Mouse (Mus musculus): Measurements from ENCODE around the gene Gpank1.

Gene Gpank1

DNA sequence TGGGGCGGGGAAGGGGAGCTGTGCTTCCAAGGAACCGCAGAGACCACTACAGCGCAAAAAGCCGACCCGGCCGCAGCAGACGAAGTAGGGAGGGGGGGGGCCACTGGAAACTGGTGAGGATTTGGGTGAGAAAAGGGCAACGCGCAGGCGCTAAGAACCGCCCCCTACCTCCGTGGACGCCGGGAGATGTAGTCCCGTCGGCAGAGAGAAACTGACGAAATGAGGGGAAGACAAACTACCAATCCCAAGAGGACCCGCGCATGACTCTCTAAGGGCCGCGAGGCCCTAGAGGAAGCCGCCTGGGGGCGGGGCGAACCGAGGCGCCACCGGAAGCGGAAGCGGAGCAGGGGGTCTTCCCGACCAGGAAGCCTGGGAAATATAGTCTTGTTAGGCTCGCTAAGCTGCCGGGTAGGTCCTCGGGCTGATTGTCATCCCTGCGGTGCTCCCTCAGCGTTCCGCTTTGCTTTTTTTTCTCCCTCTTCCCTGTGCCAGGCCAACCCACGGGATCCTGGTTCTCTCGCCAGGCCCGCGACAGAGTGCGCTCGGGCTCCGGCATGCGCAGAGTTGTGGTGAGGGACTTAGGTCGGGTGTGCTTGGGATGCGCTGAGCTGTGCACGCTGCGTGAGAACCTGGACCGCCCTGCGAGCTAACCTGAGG is at the start of gene Gpank1:
TSS of gene Gpank1 (plus strand) at position 313 of the 657 bp plus-strand sequence.
- in situ Hi-C loops (cut with MboI; ENCODE audit: low sequenced_read_pairs) = no loop called here

DNA sequence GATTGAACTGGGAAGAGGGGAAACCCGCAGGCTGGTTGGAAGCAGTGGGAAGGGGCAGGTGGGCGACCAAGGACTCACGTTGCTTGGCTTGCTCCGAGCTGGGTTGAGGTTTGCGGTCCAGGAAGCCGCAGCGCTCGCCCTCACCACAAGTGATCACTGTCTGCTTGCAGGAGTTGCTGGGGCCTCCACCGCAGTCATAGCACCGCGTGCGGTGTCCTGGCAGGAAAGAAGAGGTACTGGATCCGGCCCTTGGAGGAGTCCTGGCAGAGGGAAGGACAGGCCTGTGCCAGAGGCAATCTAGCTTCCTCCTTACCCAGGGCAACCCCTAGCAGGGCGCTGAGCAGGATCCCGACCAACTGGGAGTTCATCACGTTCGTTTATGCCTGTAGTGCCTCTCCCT is 47.2 kb upstream of the Gpank1 start:
- in situ Hi-C loops (cut with MboI; ENCODE audit: low sequenced_read_pairs) = no loop called here

DNA sequence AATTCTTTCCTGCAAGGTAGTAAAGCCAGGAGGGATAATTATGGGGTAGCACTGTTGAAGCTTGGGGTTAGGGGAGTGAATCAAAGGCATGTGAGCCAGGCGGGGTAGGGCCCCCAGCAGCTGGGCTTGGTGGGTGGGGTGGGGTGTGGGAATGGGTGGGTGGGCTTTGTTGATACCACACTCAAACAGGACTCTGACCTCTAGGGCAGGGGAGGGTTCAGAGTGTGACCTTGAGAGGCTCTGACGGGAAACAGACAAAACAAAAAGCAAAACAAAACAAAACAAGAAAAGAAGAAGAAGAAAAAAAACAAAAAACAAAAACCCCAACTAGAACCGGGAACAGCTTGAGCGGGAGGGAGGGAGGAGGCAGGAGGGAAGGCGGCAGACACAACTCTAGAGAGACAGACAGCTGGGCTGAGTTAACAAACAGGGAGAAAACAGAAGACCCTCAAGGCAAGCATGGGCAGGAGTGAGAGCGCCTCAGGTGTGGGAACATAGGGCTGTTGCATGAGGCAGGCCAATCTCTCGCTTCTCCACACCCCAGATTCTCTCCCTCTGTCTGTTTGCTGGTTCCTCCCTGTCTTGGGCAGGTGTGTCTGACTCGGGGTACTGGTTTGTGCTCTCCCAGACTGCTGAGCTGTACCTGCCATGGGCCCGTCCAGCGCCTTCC is 44.6 kb upstream of the Gpank1 start, which contains the start of gene Ly6g6e:
TSS of gene Ly6g6e (plus strand) at position 396 of the 670 bp plus-strand sequence.
- in situ Hi-C loops (cut with MboI; ENCODE audit: low sequenced_read_pairs) = no loop called here

DNA sequence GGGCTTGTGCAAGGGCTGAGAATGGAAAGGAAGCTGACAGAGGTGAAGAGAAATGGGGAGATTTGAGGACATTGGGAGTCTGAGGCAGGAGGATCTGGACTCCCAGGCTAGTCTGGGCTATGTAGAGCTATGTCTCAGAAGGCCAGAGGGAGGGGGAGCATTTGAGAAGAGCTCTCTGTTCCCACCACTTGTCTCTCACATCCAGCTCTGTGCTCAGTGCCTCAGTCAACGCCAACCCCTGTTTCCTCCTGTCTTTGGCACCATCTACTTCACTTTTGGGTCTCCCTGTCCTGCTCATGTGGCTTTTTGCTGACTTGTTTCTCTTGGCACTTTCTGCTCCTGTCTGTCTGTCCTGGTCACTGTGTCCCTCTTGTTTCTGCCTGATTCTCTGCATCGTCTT is 44.0 kb upstream of the Gpank1 start:
- in situ Hi-C loops (cut with MboI; ENCODE audit: low sequenced_read_pairs) = no loop called here

DNA sequence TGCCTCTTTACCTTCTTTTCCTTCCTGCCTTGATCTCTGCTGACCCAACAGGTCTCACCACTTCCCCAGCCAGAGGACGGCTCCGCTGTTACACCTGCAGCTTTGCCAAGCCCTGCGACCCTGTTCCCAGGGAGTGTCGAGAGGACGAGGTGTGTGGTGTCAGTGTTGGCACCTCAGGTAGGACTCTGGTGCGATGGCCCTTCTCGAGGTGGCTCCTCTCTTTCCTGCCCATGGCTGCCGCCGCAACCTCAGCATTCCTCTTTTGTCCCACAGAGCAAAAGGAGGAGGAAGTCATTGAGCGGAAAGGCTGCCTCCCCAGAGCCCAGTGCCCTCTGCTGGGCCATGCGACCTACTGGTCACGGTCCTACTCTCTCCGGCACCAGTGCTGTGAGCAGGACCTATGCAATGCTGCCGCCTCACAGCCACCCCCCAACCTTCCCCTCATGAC is 43.4 kb upstream of the Gpank1 start, which contains the start of gene Ly6g6d:
TSS of gene Ly6g6d (minus strand) at position 280 of the 448 bp plus-strand sequence.
- in situ Hi-C loops (cut with MboI; ENCODE audit: low sequenced_read_pairs) = no loop called here

DNA sequence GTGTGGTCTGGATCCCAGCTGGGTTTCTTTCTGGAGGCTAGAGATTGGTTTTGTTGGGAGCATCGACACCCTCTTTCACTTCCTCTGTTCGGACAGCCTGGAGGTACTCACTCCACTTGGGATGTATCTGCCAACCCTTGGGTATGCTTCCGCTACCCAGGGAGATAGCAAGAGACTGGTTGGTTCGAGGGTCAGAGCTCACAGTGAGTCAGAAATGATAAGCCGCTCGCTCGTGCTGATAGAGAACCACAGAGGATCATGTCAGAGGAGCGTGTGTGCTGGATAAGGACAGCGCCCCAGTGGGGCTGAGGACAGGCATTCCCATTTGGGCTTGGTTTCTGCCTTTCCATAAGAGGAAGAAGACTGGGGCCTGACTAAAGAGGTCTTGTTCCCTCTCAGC is 41.5 kb upstream of the Gpank1 start:
- in situ Hi-C loops (cut with MboI; ENCODE audit: low sequenced_read_pairs) = no loop called here

DNA sequence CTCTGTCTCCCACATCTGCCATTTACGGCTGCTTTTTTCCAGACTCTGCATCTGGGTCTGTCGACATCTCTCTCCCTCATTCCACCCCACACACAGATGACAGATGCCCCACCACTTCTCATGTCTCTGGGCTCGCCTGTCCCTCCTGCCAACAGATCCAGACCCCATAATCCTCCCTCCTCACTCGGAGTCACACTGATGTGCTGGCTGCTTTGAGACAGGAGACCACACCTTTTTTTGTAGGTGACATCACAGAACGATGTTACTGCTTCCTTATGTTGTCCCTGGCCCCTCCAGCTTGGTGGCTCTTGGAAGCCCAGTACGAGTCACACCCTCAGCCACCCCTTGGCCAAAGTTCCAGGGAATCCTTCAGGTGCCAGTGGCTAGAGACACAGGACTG is 41.0 kb upstream of the Gpank1 start:
- in situ Hi-C loops (cut with MboI; ENCODE audit: low sequenced_read_pairs) = no loop called here

DNA sequence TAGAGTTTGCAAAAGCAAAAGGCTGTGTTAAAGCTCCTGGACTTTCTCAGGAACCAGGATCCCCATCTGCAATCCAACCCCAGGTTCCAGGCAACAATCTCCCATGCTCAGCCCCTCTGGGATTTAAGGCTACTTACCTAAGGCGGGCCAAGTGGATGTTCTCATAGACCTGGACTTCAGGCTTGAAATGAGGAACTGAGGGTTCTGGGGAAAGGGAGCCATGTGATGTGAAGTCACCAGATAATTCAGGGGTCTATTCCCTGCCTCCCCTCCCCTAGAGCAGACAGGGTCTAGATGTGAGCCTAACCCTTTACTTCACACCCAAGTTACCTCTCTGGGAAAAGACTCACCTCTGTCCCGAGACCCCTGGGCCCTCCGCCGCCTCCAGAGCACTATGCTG is 40.5 kb upstream of the Gpank1 start:
- in situ Hi-C loops (cut with MboI; ENCODE audit: low sequenced_read_pairs) = no loop called here

DNA sequence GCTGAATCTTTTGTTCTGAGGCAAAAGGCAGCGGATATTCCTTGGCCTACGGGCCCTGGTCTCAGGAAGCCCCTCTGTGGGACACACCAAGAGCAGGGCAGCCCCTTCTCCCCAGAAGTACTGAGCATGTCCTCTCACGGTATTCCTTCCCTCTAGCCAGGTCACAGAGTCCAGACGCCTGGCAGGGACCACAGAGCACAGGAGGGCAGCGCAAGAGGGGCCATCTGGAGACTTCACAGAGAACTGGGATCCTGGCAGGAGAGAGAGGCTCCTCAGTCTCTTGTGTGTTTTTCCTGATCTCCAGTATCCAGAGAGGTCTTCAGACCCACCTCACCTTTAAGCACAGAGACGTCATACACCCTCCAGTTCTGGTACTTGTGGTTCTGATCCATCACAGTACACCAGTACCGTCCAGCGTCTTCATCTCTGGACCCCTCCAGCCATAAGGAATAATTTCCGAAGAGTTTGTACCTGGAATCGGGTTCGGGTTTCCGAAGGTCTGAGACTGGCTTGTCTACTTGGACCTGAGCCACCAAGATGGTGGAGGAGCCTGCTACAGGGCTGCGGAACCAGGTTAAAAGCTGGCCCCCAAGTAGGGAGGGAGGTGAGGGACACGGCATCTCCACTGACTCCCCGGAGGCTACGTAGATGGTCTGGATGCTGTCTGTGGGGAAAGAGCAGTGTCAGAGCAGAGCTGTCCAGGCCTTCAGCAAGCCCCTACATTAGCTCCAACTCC is 38.2 kb upstream of the Gpank1 start:
- in situ Hi-C loops (cut with MboI; ENCODE audit: low sequenced_read_pairs) = no loop called here

DNA sequence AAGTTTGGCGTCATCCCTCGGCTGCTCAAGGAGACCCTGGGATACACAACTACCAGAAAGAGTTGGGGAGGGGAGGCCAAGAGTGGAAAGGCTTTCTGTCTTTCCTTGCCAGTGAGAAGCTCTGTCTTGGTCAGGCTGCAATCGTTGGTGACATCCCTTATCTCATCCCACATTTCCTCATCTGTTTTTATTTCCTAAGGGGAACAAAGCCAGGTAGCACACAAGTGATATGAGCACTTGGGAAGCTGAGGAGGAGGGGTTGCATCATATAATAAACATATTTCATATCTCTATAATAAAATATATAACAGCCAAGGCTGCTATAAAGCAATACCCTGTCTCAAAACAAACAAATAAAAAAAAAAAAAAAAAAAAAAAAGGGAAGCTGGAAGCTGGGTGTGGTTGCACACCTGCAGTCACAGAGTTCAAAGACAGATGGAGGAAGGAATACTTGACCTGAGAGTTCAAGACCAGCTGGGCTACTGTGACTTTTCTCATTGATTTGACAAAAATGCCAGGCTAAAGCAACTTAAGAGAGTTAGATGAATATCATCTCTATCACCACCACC is 37.2 kb upstream of the Gpank1 start:
- in situ Hi-C loops (cut with MboI; ENCODE audit: low sequenced_read_pairs) = no loop called here

DNA sequence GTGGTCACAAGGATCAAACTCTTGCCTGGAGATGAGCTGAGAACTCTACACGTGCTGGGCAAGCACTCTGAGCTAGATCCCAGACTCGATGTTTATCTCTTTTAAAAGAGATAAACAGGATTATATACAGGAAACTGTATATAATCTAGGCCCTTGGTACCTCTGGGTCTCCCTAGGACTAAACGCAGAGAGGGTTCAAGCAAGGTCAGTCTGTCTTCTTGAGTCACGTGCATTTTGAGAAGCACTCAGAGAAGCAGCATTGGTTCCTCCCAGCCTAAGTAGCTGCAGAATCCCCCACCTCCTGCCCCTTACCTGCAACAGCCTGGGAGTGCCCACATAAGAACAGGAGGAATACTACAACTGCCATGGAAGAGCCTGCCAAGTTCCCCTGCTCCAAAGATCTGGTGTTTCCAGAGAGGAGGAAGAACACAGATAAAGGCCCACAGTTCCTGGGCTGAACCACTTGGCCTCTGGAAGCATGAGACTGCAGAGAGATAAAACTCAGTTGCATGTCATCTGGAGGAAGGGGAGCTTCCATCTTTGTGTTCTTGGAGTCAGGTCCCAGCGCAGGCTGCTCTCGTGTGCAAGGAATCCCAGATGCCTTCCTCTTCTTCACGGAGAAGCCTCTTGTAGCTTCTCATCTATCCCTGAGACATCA is 35.9 kb upstream of the Gpank1 start, which contains the start of gene Ly6g6f:
TSS of gene Ly6g6f (minus strand) at position 403 of the 658 bp plus-strand sequence.
- in situ Hi-C loops (cut with MboI; ENCODE audit: low sequenced_read_pairs) = no loop called here

DNA sequence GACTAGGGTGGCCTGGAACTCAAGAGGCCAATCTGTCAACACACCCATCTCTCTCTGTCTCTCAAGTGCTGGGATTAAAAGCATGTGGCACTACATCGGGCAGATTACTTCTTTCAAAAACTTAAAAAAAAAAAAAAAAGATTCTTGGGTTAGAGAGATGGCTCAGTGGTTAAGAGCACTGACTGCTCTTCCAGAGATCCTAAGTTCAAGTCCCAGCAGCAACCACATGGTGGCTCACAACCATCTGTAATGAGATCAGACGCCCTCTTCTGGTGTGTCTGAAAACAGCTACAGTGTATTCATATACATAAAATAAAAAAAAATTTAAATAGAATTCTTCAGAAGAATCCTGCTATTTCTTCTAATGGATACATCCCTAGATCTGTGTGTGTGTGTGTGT is 33.1 kb upstream of the Gpank1 start:
- in situ Hi-C loops (cut with MboI; ENCODE audit: low sequenced_read_pairs) = no loop called here

DNA sequence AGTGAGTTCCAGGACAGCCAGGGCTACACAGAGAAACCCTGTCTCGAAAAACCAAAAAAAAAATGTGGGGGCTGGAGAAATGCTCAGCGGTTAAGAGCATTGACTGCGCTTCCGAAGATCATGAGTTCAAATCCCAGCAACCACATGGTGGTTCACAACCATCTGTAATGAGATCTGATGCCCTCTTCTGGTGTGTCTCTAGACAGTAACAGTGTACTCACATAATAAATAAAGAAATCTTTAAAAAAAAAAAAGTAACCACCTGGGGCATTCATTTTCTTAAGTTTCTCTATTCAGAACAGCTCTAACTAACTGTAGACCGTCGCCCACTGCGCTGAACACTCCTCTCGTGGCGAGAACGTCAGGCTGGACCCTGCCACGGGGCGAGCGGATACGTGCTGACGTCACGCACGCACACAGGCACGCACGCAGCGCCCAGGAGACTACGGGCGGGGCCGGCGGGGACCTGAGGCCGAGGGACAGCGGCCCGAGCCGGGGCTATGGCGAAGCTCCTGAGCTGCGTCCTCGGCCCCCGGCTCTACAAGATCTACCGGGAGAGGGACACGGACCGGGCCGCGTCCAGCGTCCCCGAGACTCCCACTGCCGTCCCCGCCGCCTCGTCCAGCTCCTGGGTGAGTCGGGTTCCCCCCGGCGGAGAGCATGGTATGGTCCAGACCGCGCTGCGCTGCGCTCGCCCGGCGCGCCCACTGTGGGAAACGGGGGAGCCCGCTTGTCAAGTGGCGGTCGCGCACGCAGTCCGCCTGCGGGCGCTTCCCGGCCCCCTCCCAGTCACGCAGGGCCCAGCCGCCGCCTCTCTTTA is 32.2 kb upstream of the Gpank1 start, which contains the start of gene Abhd16a:
TSS of gene Abhd16a (plus strand) at position 439 of the 820 bp plus-strand sequence.
- in situ Hi-C loops (cut with MboI; ENCODE audit: low sequenced_read_pairs) = no loop called here

DNA sequence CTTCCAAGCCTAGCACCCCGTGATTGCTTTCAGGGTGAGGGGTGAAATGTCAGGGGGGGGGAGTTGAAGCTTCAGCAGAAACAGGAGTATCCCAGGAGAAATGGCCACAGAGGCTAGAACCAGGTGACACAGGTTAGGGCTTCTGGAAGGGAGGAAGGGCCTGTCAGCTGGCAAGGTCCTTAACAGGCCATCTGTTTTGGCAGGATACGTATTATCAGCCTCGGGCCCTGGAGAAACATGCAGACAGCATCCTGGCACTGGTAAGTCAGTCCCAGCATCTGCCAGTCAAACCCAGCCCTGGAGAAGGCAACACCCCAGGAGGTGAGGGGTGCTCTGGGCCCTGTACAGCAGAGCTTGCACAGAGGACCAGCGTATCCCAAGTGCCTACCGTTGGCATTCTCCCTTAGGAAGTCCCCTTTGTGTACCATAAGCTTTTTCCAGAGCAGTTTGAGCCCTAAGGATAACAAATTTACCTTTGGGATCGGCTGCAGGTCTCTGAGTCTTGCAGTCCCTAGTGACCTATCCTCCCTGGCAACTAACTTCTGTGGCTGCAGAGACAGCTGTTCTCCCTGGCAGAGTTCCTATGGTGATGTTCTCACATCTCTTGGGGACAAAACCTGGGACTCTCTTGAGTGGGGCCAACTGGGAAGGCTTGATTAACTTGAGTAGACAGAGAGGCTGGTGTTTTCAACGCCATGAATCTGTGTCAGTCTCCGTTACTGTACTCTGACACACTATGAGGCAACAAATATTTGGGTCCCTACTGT is 30.9 kb upstream of the Gpank1 start:
- in situ Hi-C loops (cut with MboI; ENCODE audit: low sequenced_read_pairs) = no loop called here

DNA sequence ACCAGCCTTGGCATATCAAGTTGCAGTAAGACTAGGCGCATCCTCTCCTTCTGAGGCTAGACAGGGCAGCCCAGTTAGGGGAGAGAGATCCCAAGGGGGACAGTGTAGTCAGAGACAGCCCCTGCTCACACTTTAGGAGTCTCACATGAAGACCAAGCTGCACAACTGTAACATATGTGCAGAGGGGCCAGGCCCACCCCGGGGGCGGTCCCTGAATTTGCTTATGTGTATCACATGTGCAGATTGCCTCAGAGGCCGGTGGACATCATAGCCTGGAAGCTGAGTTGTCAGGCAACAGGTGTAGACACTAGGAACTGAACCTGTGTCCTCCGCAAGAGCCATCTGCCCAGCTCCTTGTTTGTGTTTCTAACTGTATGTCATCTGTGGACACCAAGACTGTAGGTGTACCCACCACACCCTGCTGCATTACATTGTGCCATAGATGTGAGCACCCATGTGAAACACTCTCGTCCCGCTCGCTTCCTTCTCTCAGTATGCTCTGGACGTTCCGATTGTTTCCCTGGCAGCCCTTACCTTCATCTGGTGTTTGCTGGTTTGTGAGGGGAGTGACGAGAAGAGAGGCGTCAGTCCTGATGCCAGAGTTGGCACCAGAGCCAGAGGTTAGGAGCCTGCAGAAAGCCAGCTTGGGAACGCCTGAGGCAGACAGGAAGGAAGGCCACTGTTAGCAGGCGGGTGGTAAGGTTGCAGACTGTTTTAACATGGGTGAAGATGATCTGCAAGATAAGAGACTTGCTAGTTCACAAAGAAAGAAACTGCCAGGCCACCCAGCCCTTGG is 28.7 kb upstream of the Gpank1 start:
- in situ Hi-C loops (cut with MboI; ENCODE audit: low sequenced_read_pairs) = no loop called here

DNA sequence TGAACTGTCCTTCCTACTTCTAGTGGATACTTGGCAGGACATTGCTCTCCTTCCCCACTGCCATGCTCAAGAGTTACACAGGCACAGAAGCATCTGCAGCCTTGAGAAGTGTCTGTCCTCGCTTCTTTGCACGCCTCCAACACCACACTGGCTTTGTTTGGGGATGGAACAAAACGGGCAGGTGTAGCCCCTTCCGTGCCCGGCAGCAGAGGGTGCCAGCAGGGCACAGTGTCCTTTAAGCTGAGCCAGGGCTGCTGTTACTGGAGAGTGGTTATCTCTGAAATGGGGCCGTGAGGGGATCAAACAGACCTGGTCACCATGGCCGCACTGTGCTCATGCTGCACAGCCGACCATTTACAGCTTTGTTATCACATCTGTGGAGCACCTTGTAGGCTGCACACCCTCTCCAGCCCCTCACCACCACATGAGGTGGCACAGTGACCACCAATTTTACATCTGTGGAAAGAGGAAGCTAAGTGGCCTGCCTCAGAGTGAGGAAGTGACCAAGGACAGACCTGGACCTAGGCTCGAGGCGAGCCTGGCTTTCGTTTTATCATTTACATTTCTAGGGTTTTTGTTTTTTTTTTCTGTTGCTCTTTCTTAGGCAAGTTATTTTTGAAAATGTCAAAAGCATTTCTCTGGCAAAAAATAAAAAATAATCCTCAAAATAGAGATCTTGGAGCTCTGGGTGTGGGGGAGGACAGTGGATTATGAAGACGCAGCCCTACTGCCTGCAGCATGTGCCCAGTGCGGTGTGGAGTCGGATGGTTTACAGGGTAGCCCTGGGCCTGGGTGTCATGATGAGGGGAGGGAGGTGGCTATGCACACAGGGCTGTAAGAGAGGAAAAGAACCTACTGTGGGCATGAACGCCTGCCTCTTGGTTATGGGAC is 26.5 kb upstream of the Gpank1 start:
- in situ Hi-C loops (cut with MboI; ENCODE audit: low sequenced_read_pairs) = no loop called here

DNA sequence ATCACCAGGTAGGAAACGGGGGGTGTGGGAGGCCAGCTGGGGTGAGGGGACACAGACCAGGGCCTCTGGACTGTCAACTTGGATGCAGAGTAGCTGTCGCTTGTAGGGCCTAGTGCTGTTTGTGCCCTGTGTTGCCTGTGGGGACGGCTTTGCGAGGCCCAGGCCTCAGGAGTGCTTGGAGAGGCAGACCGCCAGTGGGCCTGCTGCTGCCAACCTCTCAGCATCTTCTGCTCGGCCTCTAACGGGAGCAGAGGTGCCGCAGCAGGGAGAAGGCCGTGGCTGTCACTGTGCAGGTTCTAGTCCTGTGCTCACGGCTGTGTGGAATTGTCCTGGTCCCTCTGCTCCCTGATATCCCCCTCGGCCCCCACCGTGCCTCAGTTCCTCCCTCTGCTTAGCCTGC is 24.7 kb upstream of the Gpank1 start:
- in situ Hi-C loops (cut with MboI; ENCODE audit: low sequenced_read_pairs) = no loop called here
